Mouse (Mus musculus) thymus, adult 2 months (tissue): ENCODE measurements around the gene Rere.

Source experiments
- CTCF ChIP-seq: fragments of 200-500 bp; IDR thresholded peaks from 2 replicates; pipeline ENCODE4 v1.5.1; 2012; ENCODE audit warnings: mild to moderate bottlenecking, control low read depth, low read length, moderate library complexity, borderline replicate concordance; ENCODE audit not compliant: control insufficient read depth, poor library complexity, insufficient read depth; ENCODE audit errors: extremely low read depth
- POLR2A ChIP-seq: fragments of 200-500 bp; IDR thresholded peaks from 2 replicates; pipeline ENCODE4 v1.6.1; 2012; ENCODE audit warnings: mild to moderate bottlenecking, low read length, control low read depth, moderate library complexity; ENCODE audit not compliant: control insufficient read depth, poor library complexity, insufficient read depth; ENCODE audit errors: extremely low read depth

GRCm38 (mm10) chr4:150384405-150384804 lies 103.0 kb downstream of the Rere start:
- no peak for TF ChIP-seq CTCF
- no peak for TF ChIP-seq POLR2A
